Mouse (Mus musculus): ENCODE results near the gene Xylt1. TPM values are rescaled to one million over a fixed set of nuclear protein-coding genes. Genes with fewer than 3 reads are reported as not detected.

Xylt1 gene
- polyA plus RNA-seq (2012; rRNA removed): 0.35 and 0.48 TPM in 2 replicates

GRCm38 (mm10) chr7:117380418-117381187, at the start of gene Xylt1:
Gene Xylt1 (plus strand): TSS chr7:117380979.

